Mouse (Mus musculus): ENCODE measurements around the gene Adgrf1. TPM values are rescaled to one million over a fixed set of nuclear protein-coding genes. Genes with fewer than 3 reads are reported as not detected.

The Adgrf1 gene
- polyA plus RNA-seq, 1 experiment from 2014 or later = not detected

GRCm38 (mm10) chr17:43245364-43245763 is 24.8 kb upstream of the Adgrf1 start:
- Histone ChIP-seq H3K4me2 (ENCODE audit: low read depth, low read length) (no peak overlapping the region), H3K9ac (ENCODE audit: low read length) (no peak overlapping the region), H3K4me1 (ENCODE audit: control insufficient read depth, insufficient read depth, low read length) (peaks cover 21% of the 10 kb centered on the region), H3K36me3 (ENCODE audit: control insufficient read depth, insufficient read depth) (no peaks in the 10 kb centered on the region), H3K27me3 (ENCODE audit: control insufficient read depth, insufficient read depth, low read length) (no peaks in the 10 kb centered on the region), H3K4me3 (ENCODE audit: low read length) (no peak overlapping the region), H3K27ac (ENCODE audit: low read length) (no peak overlapping the region), H3K9me3 (replicated peaks; ENCODE audit: control insufficient read depth, low read length) (no peaks in the 10 kb centered on the region)
- 74% methylated on average over 6 of the region's 6 CpGs for WGBS
- ATAC-seq (replicated peaks; ENCODE audit: extremely low read depth, insufficient read depth, low FRiP score) = no peak

GRCm38 (mm10) chr17:43247245-43247644 is 22.9 kb upstream of the Adgrf1 start:
- Histone ChIP-seq H3K4me3 (ENCODE audit: low read length) (no peak overlapping the region), H3K36me3 (ENCODE audit: control insufficient read depth, insufficient read depth) (no peaks in the 10 kb centered on the region), H3K27ac (ENCODE audit: low read length) (no peak overlapping the region), H3K9me3 (replicated peaks; ENCODE audit: control insufficient read depth, low read length) (no peaks in the 10 kb centered on the region), H3K9ac (ENCODE audit: low read length) (no peak overlapping the region), H3K4me1 (ENCODE audit: control insufficient read depth, insufficient read depth, low read length) (peaks cover 22% of the 10 kb centered on the region), H3K27me3 (ENCODE audit: control insufficient read depth, insufficient read depth, low read length) (no peaks in the 10 kb centered on the region), H3K4me2 (ENCODE audit: low read depth, low read length) (no peak overlapping the region)
- 85% methylated on average over 3 of the region's 3 CpGs for WGBS
- ATAC-seq (replicated peaks; ENCODE audit: extremely low read depth, insufficient read depth, low FRiP score) = no peak

GRCm38 (mm10) chr17:43249645-43250044 is 20.5 kb upstream of the Adgrf1 start:
- no peak overlapping the region for H3K4me3 ChIP-seq (ENCODE audit: low read length)
- peaks cover 29% of the 10 kb centered on the region for H3K4me1 ChIP-seq (ENCODE audit: control insufficient read depth, insufficient read depth, low read length)
- H3K9me3 ChIP-seq (replicated peaks; ENCODE audit: control insufficient read depth, low read length) = no peaks in the 10 kb centered on the region
- no peaks in the 10 kb centered on the region for H3K27me3 ChIP-seq (ENCODE audit: control insufficient read depth, insufficient read depth, low read length)
- no peak overlapping the region for H3K9ac ChIP-seq (ENCODE audit: low read length)
- no peak overlapping the region for H3K4me2 ChIP-seq (ENCODE audit: low read depth, low read length)
- H3K27ac ChIP-seq (ENCODE audit: low read length) = no peak overlapping the region
- 0 out of 2 replicates have a peak, but pooled peaks have one; percentile 8 for ATAC-seq (replicated peaks; ENCODE audit: extremely low read depth, insufficient read depth, low FRiP score)
- WGBS = 32% methylated on average over 3 of the region's 3 CpGs
- no peaks in the 10 kb centered on the region for H3K36me3 ChIP-seq (ENCODE audit: control insufficient read depth, insufficient read depth)

GRCm38 (mm10) chr17:43251249-43252125 is 18.6 kb upstream of the Adgrf1 start:
- Histone ChIP-seq H3K9ac (ENCODE audit: low read length) (no peak overlapping the region), H3K27ac (ENCODE audit: low read length) (peak overlapping the region; percentile 78), H3K4me1 (ENCODE audit: control insufficient read depth, insufficient read depth, low read length) (peaks cover 33% of the 10 kb centered on the region), H3K4me3 (ENCODE audit: low read length) (no peak overlapping the region), H3K36me3 (ENCODE audit: control insufficient read depth, insufficient read depth) (no peaks in the 10 kb centered on the region), H3K4me2 (ENCODE audit: low read depth, low read length) (no peak overlapping the region), H3K27me3 (ENCODE audit: control insufficient read depth, insufficient read depth, low read length) (no peaks in the 10 kb centered on the region), H3K9me3 (replicated peaks; ENCODE audit: control insufficient read depth, low read length) (no peaks in the 10 kb centered on the region)
- ATAC-seq (replicated peaks; ENCODE audit: extremely low read depth, insufficient read depth, low FRiP score) = peak; percentile 56; the same call in 1 of the 2 replicates
- 28% methylated on average over 5 of the region's 5 CpGs for WGBS

- H3K4me3 ChIP-seq (ENCODE audit: low read length) = no peak overlapping the region
- H3K4me1 ChIP-seq (ENCODE audit: control insufficient read depth, insufficient read depth, low read length) = peaks cover 33% of the 10 kb centered on the region
- H3K9me3 ChIP-seq (replicated peaks; ENCODE audit: control insufficient read depth, low read length) = no peaks in the 10 kb centered on the region
- WGBS = 72% methylated on average over 11 of the region's 11 CpGs
- H3K36me3 ChIP-seq (ENCODE audit: control insufficient read depth, insufficient read depth) = no peaks in the 10 kb centered on the region
- no peak for ATAC-seq (replicated peaks; ENCODE audit: extremely low read depth, insufficient read depth, low FRiP score)
- H3K4me2 ChIP-seq (ENCODE audit: low read depth, low read length) = no peak overlapping the region
- no peak overlapping the region for H3K27ac ChIP-seq (ENCODE audit: low read length)
- H3K27me3 ChIP-seq (ENCODE audit: control insufficient read depth, insufficient read depth, low read length) = no peaks in the 10 kb centered on the region
- no peak overlapping the region for H3K9ac ChIP-seq (ENCODE audit: low read length)
Measured at GRCm38 (mm10) chr17:43252846-43253245, 17.3 kb upstream of the Adgrf1 start.

GRCm38 (mm10) chr17:43254261-43254660 is 15.9 kb upstream of the Adgrf1 start:
- no peak overlapping the region for H3K4me2 ChIP-seq (ENCODE audit: low read depth, low read length)
- H3K9ac ChIP-seq (ENCODE audit: low read length) = no peak overlapping the region
- peaks cover 31% of the 10 kb centered on the region for H3K4me1 ChIP-seq (ENCODE audit: control insufficient read depth, insufficient read depth, low read length)
- H3K9me3 ChIP-seq (replicated peaks; ENCODE audit: control insufficient read depth, low read length) = no peaks in the 10 kb centered on the region
- ATAC-seq (replicated peaks; ENCODE audit: extremely low read depth, insufficient read depth, low FRiP score) = peak; percentile 61; the same call in 1 of the 2 replicates
- H3K27ac ChIP-seq (ENCODE audit: low read length) = peak overlapping the region; percentile 15; the same call in 1 of the 2 replicates
- H3K27me3 ChIP-seq (ENCODE audit: control insufficient read depth, insufficient read depth, low read length) = no peaks in the 10 kb centered on the region
- no peaks in the 10 kb centered on the region for H3K36me3 ChIP-seq (ENCODE audit: control insufficient read depth, insufficient read depth)
- H3K4me3 ChIP-seq (ENCODE audit: low read length) = no peak overlapping the region
- 37% methylated on average over 3 of the region's 3 CpGs for WGBS

- no peak overlapping the region for H3K4me2 ChIP-seq (ENCODE audit: low read depth, low read length)
- ATAC-seq (replicated peaks; ENCODE audit: extremely low read depth, insufficient read depth, low FRiP score) = no peak
- no peaks in the 10 kb centered on the region for H3K9me3 ChIP-seq (replicated peaks; ENCODE audit: control insufficient read depth, low read length)
- H3K27me3 ChIP-seq (ENCODE audit: control insufficient read depth, insufficient read depth, low read length) = no peaks in the 10 kb centered on the region
- no peak overlapping the region for H3K27ac ChIP-seq (ENCODE audit: low read length)
- 71% methylated on average over 12 of the region's 12 CpGs for WGBS
- no peak overlapping the region for H3K4me3 ChIP-seq (ENCODE audit: low read length)
- H3K36me3 ChIP-seq (ENCODE audit: control insufficient read depth, insufficient read depth) = no peaks in the 10 kb centered on the region
- peaks cover 16% of the 10 kb centered on the region for H3K4me1 ChIP-seq (ENCODE audit: control insufficient read depth, insufficient read depth, low read length)
- no peak overlapping the region for H3K9ac ChIP-seq (ENCODE audit: low read length)
Measured at GRCm38 (mm10) chr17:43256536-43257135, 13.5 kb upstream of the Adgrf1 start.

GRCm38 (mm10) chr17:43257699-43258098 is 12.4 kb upstream of the Adgrf1 start:
- H3K36me3 ChIP-seq (ENCODE audit: control insufficient read depth, insufficient read depth) = no peaks in the 10 kb centered on the region
- peaks cover 11% of the 10 kb centered on the region for H3K4me1 ChIP-seq (ENCODE audit: control insufficient read depth, insufficient read depth, low read length)
- ATAC-seq (replicated peaks; ENCODE audit: extremely low read depth, insufficient read depth, low FRiP score) = no peak
- H3K9me3 ChIP-seq (replicated peaks; ENCODE audit: control insufficient read depth, low read length) = peaks cover 5% of the 10 kb centered on the region
- no peak overlapping the region for H3K9ac ChIP-seq (ENCODE audit: low read length)
- H3K27ac ChIP-seq (ENCODE audit: low read length) = no peak overlapping the region
- no peaks in the 10 kb centered on the region for H3K27me3 ChIP-seq (ENCODE audit: control insufficient read depth, insufficient read depth, low read length)
- no peak overlapping the region for H3K4me2 ChIP-seq (ENCODE audit: low read depth, low read length)
- 75% methylated on average over 1 of the region's 1 CpGs for WGBS
- H3K4me3 ChIP-seq (ENCODE audit: low read length) = no peak overlapping the region

- no peaks in the 10 kb centered on the region for H3K36me3 ChIP-seq (ENCODE audit: control insufficient read depth, insufficient read depth)
- H3K9ac ChIP-seq (ENCODE audit: low read length) = no peak overlapping the region
- H3K27ac ChIP-seq (ENCODE audit: low read length) = no peak overlapping the region
- no peak overlapping the region for H3K4me2 ChIP-seq (ENCODE audit: low read depth, low read length)
- no peak for ATAC-seq (replicated peaks; ENCODE audit: extremely low read depth, insufficient read depth, low FRiP score)
- H3K4me1 ChIP-seq (ENCODE audit: control insufficient read depth, insufficient read depth, low read length) = no peaks in the 10 kb centered on the region
- no peaks in the 10 kb centered on the region for H3K27me3 ChIP-seq (ENCODE audit: control insufficient read depth, insufficient read depth, low read length)
- peaks cover 9% of the 10 kb centered on the region for H3K9me3 ChIP-seq (replicated peaks; ENCODE audit: control insufficient read depth, low read length)
- no peak overlapping the region for H3K4me3 ChIP-seq (ENCODE audit: low read length)
- whole genome bisulfite sequencing = 89% methylated on average over 5 of the region's 5 CpGs
Measured at GRCm38 (mm10) chr17:43261937-43262336, 8.2 kb upstream of the Adgrf1 start.
